Mouse (Mus musculus): ENCODE data around the gene Cd300lb.
A peak's percentile ranks its signal among the peaks of the same experiment; 100 is the strongest.
"Not testable (repeated sequence)": the region's sequence is repeated elsewhere in the genome, so short reads cannot be mapped to it uniquely, and the experiment has no call there.

The Cd300lb gene

DNA sequence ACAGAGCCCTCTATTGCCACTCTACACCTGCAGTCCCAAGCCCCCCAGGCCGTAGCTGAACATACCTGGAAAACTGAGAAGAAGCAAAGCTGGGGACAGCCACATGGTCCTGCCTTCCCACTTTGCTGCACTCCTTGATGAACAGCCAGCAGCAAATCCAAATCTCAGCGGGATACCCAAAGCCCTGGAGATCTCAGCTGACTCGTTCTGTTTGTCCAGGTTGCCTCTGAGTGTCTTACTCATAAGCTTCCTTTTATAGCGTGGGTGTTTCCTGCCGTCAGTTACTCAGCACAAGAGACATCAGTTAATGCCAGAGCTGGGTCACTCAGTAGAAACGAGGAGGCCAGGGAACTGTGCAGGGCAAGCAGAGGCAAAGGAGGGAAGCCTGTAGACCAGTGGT, at the start of gene Cd300lb:
Cd300lb (minus strand) TSS at position 243 of the 400 bp plus-strand sequence.
- no peak for DNase-seq (ENCODE audit: extremely low read depth, insufficient read length, low spot score)

DNA sequence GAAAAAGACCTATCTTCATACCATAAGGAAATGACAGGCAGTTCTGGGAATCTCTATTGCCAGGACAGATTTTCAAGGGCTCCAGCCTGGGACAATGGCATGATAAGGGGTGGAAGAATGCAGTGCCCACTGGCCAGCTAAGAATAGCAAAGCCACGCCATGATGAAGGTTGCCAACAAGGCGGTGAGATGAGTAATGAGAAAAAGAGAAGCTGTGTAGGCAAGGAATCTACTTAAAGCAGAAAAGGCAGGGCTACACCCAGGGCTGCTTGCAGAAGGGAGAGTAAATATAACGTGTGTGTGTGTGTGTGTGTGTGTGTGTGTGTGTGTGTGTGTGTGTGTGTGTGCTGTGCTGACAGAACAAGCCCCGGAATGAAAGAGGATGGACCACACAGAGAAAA, 47.7 kb upstream of the Cd300lb start:
- peak; percentile 69 for DNase-seq (ENCODE audit: extremely low read depth, insufficient read length, low spot score)

GRCm38 (mm10) chr11:114972726-114973125, 38.5 kb upstream of the Cd300lb start:
- no peak for DNase-seq (ENCODE audit: extremely low read depth, insufficient read length, low spot score)

- no peak for DNase-seq (ENCODE audit: extremely low read depth, insufficient read length, low spot score)
Observed at GRCm38 (mm10) chr11:114968752-114969207, 34.6 kb upstream of the Cd300lb start, which contains the start of gene Cd300c. Gene Cd300c (minus strand): TSS chr11:114969157.

DNA sequence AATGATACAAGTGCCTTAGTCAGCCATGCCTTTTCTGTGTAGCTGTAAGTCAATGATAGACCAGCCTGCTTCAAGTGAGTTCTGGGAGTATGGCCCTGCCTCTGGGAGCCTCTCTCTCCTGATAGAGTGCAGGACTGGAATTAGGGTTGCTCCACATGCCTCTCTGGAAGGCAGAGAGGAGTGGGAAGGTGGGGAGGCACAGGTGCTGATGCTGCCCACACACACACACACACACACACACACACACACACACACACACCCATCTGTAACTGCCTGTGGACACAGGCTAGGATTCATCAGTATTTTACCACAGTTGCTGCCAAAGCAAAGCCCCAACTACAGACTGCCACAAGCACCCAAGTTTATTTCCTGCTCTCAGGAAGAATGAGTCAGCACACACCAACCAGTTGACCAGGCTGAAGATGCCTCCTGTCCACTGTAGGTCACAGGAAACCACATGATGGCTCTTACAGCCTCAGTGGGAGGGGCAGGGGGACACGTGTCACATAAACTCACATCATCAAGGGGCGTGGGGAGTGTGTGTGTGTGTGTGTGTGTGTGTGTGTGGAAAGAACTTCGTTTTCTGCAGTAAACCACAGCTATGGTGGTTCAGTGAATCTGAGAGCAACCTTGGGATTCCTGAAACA, 31.1 kb upstream of the Cd300lb start:
- DNase-seq (ENCODE audit: extremely low read depth, insufficient read length, low spot score) = peak; percentile 86

- DNase-seq (ENCODE audit: extremely low read depth, insufficient read length, low spot score) = no peak
Observed at GRCm38 (mm10) chr11:114960369-114960768, 26.2 kb upstream of the Cd300lb start.

GRCm38 (mm10) chr11:114933591-114933990, 595 bp downstream of the Cd300lb start:
- peak; percentile 25 for DNase-seq (ENCODE audit: extremely low read depth, insufficient read length, low spot score)

DNA sequence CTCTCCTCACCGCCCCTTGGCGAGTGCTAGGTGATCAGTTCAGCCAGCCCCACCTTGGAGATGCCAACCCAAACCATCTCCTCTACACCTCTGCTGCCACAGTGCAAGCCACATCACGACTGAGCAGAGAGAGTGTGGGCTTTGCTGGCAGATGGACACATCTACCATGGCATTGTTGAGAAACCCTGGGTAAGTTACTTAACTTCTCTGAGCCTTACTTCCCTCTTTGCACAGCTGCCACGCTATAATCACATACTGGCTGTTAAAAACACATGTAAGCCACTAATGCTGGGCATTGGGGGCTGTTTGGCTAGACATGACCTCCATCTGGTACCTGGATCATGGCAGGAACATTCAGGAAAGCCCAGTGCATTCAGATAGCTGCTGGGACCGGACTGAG, 3.1 kb downstream of the Cd300lb start:
- no peak for DNase-seq (ENCODE audit: extremely low read depth, insufficient read length, low spot score)

- peak; percentile 52 for DNase-seq (ENCODE audit: extremely low read depth, insufficient read length, low spot score)
Observed at GRCm38 (mm10) chr11:114929581-114929980, 4.6 kb downstream of the Cd300lb start.

DNA sequence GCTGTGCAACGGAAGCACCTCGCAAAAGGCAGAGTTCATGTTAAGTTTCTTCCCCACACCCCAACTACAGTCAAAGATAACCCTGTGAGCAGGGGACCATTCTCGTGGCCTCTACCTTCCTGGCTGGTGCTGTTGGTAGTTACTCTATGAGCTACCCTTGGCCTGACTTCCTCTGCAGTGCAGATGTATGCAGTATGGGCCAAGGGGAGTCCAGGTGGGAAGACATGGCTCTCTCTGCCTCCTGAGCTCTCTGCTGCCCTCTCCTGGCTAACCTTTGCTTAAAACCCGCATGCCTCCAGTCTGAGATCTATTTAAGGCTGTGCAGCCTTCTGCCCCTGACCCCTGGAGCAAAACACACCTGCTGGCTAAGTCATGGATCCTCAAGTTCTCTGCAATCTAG, 10.2 kb downstream of the Cd300lb start:
- no peak for DNase-seq (ENCODE audit: extremely low read depth, insufficient read length, low spot score)

- DNase-seq (ENCODE audit: extremely low read depth, insufficient read length, low spot score) = peak; percentile 33
Observed at GRCm38 (mm10) chr11:114922439-114922838, 11.7 kb downstream of the Cd300lb start.

GRCm38 (mm10) chr11:114917120-114917519, 17.1 kb downstream of the Cd300lb start:
- no peak for DNase-seq (ENCODE audit: extremely low read depth, insufficient read length, low spot score)

GRCm38 (mm10) chr11:114914978-114915377, 19.2 kb downstream of the Cd300lb start:
- no peak for DNase-seq (ENCODE audit: extremely low read depth, insufficient read length, low spot score)

DNA sequence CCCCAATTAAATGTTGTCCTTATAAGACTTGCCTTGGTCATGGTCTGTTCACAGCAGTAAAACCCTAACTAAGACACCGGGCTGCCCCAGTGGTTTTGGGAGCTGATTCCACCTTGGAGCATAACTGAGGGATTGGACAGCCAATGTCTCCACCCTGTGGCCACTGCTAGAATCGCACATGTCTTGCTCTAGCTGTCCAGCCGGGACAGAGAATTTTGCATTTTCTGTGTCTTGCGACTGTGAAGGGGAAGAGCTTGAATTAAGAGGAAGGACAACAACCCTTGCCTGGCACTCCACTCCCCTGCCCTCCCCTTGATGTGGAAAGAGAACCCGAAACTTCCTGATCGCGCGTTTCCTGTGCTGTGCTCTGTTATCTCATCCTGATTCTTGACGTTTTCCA, 21.3 kb downstream of the Cd300lb start:
- DNase-seq (ENCODE audit: extremely low read depth, insufficient read length, low spot score) = peak; percentile 31

GRCm38 (mm10) chr11:114909538-114909937, 24.6 kb downstream of the Cd300lb start:
- DNase-seq (ENCODE audit: extremely low read depth, insufficient read length, low spot score) = not testable (repeated sequence)

DNA sequence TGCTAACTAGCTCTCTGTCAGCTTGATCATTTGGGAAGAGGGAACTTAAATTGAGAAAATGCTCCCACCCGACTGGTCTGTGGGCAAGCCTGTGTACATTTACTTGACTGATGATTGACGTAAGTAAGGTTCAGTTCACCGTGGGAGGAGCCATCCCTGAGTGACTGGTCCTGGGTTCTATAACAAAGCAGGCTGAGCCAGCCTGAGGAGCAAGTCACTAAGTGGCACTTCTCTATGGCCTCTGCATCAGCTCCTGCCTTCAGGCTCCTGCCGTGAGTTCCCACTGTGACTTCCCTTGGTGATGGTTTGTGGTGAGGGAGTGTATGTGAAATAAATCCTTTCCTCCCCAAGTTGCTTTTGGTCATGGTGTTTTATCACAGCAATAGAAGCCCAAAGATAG, 26.1 kb downstream of the Cd300lb start:
- DNase-seq (ENCODE audit: extremely low read depth, insufficient read length, low spot score) = no peak

- no peak for DNase-seq (ENCODE audit: extremely low read depth, insufficient read length, low spot score)
Observed at GRCm38 (mm10) chr11:114907567-114907966, 26.6 kb downstream of the Cd300lb start.

DNA sequence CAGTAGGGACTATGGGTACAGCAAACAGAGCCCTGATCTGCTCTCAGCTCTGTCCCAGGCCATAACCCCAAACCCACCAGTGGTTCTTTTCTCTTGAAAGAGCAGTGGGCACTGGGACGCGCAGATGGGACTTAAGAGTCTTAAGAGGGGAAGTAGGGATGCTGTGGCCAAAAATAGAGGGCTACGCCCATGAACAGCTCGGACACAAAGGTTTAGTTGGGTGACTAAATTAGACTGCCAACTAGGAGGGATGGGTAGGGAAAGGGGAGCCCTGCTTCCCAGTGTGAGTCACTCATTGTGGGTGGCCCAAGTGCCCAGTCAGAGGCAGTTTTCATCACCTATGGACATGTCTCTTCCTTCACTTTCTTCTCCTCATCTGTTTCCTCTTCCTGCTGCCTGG, 31.0 kb downstream of the Cd300lb start:
- no peak for DNase-seq (ENCODE audit: extremely low read depth, insufficient read length, low spot score)

- no peak for DNase-seq (ENCODE audit: extremely low read depth, insufficient read length, low spot score)
Observed at GRCm38 (mm10) chr11:114898026-114898425, 36.2 kb downstream of the Cd300lb start.

- no peak for DNase-seq (ENCODE audit: extremely low read depth, insufficient read length, low spot score)
Observed at GRCm38 (mm10) chr11:114896085-114896484, 38.1 kb downstream of the Cd300lb start.

- no peak for DNase-seq (ENCODE audit: extremely low read depth, insufficient read length, low spot score)
Observed at GRCm38 (mm10) chr11:114890542-114890941, 43.6 kb downstream of the Cd300lb start.

- DNase-seq (ENCODE audit: extremely low read depth, insufficient read length, low spot score) = no peak
Observed at GRCm38 (mm10) chr11:114889991-114890518, 44.1 kb downstream of the Cd300lb start, which contains the start of gene Cd300a. Gene Cd300a (plus strand): TSS chr11:114890041.
